Mouse (Mus musculus) monocyte, adult 5-6 weeks (primary cell): ENCODE results near the gene Arnt2. TPM values are rescaled to one million over a fixed set of nuclear protein-coding genes. Genes with fewer than 3 reads are reported as not detected.
A peak's percentile ranks its signal among the peaks of the same experiment; 100 is the strongest.

Experiments
- ATAC-seq: fragments of 153-309, 156-312 bp; replicated peaks from 2 replicates; pipeline ENCODE4 v1.8.0; 2017; ENCODE audit warnings: mild to moderate bottlenecking; ENCODE audit not compliant: low TSS enrichment, insufficient number of reproducible peaks, severe bottlenecking, poor library complexity, low FRiP score
- total RNA-seq: library from RNA; stranded (forward); fragments of 200-1000, 200-491, 200-594 nt; gene quantifications from 3 replicates; pipeline ENCODE4 v1.2.3, GENCODE M21; 2017

Arnt2 gene
- total RNA-seq, 1 experiment from 2014 or later = not detected

DNA sequence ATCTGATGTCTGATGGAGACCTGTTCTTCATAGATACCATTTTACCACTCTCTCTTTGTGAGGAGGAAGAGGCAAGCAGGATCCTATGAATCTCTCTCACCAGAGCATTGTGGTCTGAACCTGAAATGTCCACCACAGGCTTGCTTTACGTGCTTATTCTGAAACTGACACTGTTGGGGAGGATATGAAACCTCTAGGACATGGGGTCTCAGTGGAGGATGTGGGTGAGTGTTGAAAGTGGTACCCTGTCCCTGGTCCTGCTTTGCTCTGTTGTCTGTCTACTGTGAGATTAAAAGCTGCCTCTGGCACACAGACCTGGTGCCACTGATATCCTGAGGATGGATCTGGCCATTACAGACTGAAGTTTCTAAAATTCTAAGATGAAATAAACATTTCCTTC lies 88.4 kb downstream of the Arnt2 start:
- ATAC-seq = no peak

DNA sequence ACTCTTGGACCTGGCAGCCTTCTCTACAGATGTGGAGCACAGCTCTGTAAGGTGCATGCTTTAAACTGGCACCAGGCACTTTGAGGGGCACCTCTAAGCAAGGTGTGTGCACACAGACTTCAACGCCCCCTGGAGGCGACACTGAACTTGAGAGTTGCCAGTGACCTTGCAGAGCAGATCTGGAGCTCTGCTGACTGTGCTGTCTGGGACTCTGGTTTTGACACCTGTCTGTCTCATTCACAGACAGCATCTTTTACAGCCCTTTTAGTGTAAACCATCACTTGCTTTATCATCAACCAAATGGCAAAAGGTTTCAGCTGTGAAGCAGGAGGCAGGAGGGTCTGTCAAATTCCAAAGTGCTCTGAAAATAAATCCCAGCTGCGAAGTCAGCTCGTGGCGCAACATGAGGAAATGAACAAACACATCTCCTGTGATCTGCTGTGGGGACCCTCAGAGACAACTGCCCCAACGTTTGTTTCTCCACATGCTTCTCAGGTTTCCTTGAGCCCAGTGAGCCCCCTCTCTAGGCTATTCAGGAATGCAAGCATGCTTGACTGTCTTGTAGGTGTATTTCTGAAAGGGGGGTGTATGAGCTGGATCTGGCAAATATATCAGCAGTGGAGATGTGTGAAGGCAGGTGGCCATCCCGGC lies 94.5 kb downstream of the Arnt2 start:
- ATAC-seq = no peak

DNA sequence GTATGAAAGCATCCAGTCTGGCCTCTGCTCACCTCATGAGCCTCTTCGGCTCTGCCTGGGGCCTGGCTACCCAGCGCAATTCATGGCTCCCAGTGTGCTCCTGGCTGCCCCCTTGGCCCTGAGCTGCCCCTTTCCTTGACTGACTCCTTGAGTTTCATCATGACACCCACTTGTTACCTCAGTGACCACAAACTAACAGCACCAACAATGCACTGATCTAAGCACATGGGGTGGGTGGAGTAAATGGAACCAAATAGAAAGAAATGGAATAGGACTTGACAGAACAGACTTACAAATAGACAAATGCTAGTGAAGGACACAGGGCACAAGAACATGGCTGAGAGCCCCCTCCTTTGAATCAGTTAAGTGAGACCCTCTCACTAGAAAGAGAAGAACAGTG lies 95.2 kb downstream of the Arnt2 start:
- no peak for ATAC-seq

DNA sequence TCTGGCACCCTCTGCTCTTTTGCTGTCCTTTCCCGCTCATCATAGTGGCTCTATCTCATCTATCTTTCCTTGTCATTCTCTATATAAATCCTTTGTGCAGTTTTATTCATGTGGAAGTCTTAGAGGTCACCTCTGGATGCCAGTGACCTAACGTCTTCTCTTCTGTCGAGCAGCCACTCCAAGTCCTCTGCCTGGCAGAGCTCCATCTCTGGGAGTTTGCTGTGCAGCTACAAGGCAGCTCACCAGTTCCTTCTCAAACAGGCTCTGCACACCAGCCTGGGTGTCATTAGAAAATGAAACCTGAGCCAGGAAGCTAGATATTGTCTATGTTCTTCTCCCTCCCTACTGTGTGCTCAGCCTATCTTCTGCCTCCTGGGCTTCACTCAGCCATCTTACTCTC lies 98.4 kb downstream of the Arnt2 start:
- ATAC-seq = no peak

DNA sequence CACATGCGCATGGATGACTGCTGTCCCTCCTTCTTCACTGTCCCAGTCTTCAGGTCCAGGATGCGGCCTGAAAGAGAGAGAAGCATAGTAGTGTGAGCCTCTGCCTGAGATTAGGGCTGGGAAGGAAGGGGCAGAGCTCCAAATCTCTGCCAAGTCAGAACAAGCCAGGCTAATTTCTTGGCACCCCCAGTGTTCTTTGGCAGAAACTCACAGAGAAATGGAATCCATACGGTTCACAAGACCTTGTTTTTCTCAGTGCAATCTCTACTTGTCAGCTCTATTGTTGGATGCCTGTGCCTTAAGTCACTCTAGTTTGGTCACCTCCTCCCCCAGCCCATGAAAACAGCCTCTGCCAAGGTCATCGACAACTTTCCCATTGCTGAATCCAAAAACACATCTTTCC lies 99.1 kb downstream of the Arnt2 start:
- no peak for ATAC-seq

- no peak for ATAC-seq
These were observed 102.5 kb downstream of the Arnt2 start for GRCm38 (mm10) chr7:84307329-84307925.

- ATAC-seq = no peak
These were observed 109.7 kb downstream of the Arnt2 start for GRCm38 (mm10) chr7:84300261-84300660.

- ATAC-seq = no peak
These were observed 110.4 kb downstream of the Arnt2 start for GRCm38 (mm10) chr7:84299601-84300000.

- ATAC-seq = no peak
These were observed 116.9 kb downstream of the Arnt2 start for GRCm38 (mm10) chr7:84293054-84293453.

- no peak for ATAC-seq
These were observed 122.8 kb downstream of the Arnt2 start for GRCm38 (mm10) chr7:84287226-84287587.

DNA sequence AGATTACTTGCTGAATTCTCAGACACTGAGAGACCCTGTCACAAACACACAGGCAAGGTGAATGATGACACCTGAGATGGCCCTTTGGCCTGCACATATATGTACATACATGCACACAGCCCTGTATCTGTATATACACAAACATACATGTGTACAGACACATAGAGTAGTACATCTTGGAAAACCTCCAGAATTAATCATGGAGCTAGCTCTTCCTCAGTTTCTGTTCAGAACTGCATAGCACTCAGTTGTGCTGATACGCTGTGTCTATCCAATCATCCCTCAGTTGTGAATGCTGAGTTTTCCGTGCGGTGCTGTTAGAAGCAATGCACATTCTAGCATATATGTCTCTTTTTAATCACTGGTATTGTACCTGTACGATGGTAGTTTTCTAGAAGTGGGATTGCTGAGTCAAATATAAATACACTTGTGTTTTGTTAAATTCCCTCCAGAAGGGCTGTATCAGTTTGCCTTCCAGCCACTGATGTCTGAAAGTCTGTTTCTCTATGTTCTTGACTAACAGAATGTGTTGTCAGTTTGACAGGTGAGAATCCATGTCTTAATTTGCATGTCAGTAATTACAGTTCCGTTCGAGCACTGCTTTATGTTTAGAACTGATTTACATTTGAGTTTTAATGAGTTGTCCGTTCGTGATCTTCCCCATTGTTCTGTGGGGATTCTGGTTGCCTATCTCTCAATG lies 123.3 kb downstream of the Arnt2 start:
- ATAC-seq = no peak

DNA sequence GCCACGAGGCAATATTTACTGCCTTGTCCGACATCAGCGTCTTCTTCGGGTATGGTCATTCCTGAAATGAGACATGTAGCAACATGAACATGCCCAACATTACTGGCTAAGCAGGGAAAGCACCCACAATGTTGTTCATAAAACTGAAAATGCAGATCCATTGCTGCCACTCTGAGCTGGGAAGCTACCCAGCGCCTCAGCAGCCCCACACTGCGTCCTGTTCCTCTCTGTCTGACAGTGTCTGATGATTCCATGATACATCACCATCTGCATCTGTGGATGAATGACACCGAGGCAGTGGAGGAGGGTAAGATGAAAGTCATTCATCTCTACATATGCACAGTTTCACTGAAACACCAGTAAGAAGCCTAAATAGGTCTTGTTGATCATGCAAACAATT lies 124.2 kb downstream of the Arnt2 start:
- ATAC-seq = no peak

DNA sequence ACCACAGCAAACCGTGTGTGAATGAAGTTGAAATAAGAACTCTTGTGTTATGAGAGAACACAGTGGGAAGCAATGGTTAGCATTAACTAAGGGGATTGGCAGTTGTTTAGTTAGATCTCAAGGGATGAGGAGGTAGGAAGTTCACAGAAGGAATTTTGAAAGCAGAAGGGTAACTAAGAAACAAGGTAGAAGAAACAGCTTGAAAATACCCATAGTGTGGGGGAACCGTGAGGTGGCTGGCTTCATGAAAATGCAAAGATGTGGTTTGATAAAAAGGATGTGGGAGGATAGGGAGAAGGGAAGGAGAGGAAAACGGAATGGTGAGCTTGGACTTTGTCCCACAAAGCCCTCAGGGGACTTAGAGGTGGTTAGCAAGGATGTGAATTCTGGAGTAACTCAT lies 125.0 kb downstream of the Arnt2 start:
- no peak for ATAC-seq

- ATAC-seq = no peak
These were observed 127.7 kb downstream of the Arnt2 start for GRCm38 (mm10) chr7:84282231-84282630.

DNA sequence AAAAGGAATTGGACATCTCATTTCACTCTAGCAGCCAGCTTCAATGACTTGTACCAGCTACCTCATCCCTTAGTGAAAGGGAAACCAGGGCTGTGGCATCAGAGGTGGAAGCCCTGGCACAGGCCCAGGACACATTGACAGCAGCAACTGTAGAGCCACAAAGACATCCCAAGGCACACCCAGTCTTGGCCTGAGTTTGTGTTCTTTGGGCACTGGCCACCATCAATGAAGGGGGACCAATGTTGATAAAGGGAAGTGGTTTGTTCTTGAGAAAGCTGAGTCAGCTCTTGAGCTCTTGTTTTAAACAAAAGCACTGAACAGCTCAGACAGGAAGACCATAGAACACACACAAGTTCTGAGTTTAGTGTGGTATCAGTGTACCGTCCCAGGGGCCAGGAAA lies 130.7 kb downstream of the Arnt2 start:
- ATAC-seq = no peak

GRCm38 (mm10) chr7:84275312-84275711 lies 134.7 kb downstream of the Arnt2 start:
- no peak for ATAC-seq

DNA sequence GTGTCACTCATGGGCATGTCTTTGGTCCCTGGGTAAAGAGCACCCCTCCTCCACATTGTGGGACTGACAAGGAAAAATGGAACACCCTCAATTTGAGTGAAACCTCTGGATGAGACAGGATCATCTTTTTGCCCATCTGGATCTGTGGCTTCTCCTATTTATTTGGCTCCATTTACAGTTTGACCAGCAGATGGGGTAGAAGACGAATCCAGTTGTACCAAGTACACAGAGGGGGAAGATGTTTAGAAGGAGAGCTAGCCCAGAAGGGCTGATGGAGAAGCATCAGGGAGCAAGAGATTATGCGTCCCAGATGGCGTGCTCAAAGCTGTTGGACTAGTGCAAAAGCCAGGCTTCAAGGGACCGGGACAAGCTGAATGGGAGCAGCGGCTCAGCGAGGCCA lies 136.0 kb downstream of the Arnt2 start:
- ATAC-seq = no peak

- peak; percentile 59 for ATAC-seq
These were observed 137.7 kb downstream of the Arnt2 start for GRCm38 (mm10) chr7:84272206-84272818.

- ATAC-seq = no peak
These were observed 138.5 kb downstream of the Arnt2 start for GRCm38 (mm10) chr7:84271429-84271828.

DNA sequence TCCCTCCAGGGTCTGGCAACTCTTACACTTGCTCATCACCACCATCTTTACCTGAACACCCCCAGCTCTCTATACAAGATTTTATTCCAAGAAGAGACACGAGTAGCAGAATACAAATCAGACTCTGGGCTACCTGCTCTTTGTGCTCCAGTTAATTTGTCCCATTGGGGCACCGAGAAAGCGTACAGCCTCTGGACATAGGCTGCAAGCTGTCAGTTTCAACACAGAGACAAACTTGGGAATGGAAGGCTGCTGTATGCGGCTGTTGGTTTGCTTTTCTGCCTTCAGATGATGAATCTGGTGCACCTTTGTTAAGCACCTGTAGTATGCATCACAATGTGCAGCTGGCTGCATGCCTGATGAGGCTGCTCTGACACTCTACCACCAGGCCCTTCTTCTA lies 146.5 kb downstream of the Arnt2 start:
- no peak for ATAC-seq
